Mouse (Mus musculus): ENCODE results near the gene Fam114a2.

DNA sequence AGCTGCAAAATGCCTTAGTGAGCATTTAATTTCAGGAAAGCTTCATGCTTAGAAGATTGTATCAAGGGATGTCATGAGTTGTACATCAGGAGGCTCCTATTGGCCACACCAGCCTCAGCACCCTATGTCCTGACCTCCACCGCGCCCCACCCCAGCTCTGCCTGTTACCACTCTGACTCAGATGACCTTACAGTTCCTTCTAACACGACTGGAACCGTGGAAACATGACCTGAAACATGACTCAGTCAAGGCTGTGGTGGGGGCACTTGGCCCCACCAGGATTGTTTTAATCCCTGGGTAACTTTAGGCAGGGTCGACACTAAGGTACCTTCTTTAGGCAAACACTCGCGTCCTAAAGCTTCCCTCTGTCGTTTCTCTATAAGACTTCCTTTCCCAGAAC lies 32.6 kb upstream of the Fam114a2 start:
- TF ChIP-seq POLR2A (IDR thresholded peaks at IDR 0.05; ENCODE audit: low read depth, low read length) = no peak
- no peak for TF ChIP-seq CTCF (IDR thresholded peaks at IDR 0.05; ENCODE audit: borderline replicate concordance, insufficient read depth, low read length)
